Mouse (Mus musculus): Measurements from ENCODE around the gene Sypl. TPM values are rescaled to one million over a fixed set of nuclear protein-coding genes. Genes with fewer than 3 reads are reported as not detected.

The Sypl gene
- total and polyA plus RNA-seq, 3 experiments, result 13.3 to 110 (median 52.8) TPM

- H3K4me3 ChIP-seq (ENCODE audit: control insufficient read depth in 1 of 2, insufficient read depth in 1 of 2, low read depth in 2 of 2, low read length in 2 of 2), result no peak overlapping the region
- DNase-seq (ENCODE audit: low read depth, low spot score), result peak; percentile 81
- H3K9ac ChIP-seq (ENCODE audit: control insufficient read depth, low read depth, low read length, poor library complexity, severe bottlenecking), result no peak overlapping the region
- H3K4me1 ChIP-seq (ENCODE audit: control insufficient read depth in 1 of 2, insufficient read depth in 2 of 2, low read length in 2 of 2), result no peaks in the 10 kb centered on the region; a peak in 1 of 4 replicates
- TF ChIP-seq ZKSCAN1 (IDR thresholded peaks at IDR 0.05; ENCODE audit: low read depth, low read length) (no peak), RAD21 (IDR thresholded peaks at IDR 0.05; ENCODE audit: low read depth, low read length) (peak; percentile 67), SMC3 (IDR thresholded peaks at IDR 0.05; ENCODE audit: low read depth, low read length) (peak; percentile 69), GATA1 (IDR thresholded peaks at IDR 0.05; ENCODE audit: low read depth, low read length) (no peak), CTCF (IDR thresholded peaks at IDR 0.05 in 2 of 3, conservative IDR thresholded peaks at IDR 0.05 in 1 of 3; ENCODE audit: control insufficient read depth in 1 of 3, insufficient read depth in 1 of 3, low read depth in 2 of 3, low read length in 3 of 3, poor library complexity in 1 of 3, severe bottlenecking in 1 of 3) (peak; percentile 81 to 84 (median 81)), JUND (IDR thresholded peaks at IDR 0.05; ENCODE audit: low read depth, low read length) (no peak), MEF2A (IDR thresholded peaks at IDR 0.05; ENCODE audit: extremely low read depth, insufficient replicate concordance, low read depth, low read length, poor library complexity, severe bottlenecking) (no peak), BHLHE40 (IDR thresholded peaks at IDR 0.05; ENCODE audit: borderline replicate concordance, low read depth, low read length) (no peak), ZC3H11A (IDR thresholded peaks at IDR 0.05; ENCODE audit: low read depth, low read length) (peak; percentile 40; the same call in 1 of the 2 replicates), USF1 (IDR thresholded peaks at IDR 0.05; ENCODE audit: low read depth, low read length) (no peak), MAZ (IDR thresholded peaks at IDR 0.05; ENCODE audit: low read depth, low read length) (no peak), CHD1 (IDR thresholded peaks at IDR 0.05; ENCODE audit: low read depth, low read length) (no peak), NELFE (IDR thresholded peaks at IDR 0.05; ENCODE audit: low read depth, low read length) (no peak), UBTF (IDR thresholded peaks at IDR 0.05; ENCODE audit: borderline replicate concordance, insufficient read depth, low read depth, low read length) (no peak), TAL1 (IDR thresholded peaks at IDR 0.05; ENCODE audit: low read length) (no peak)
- no peaks in the 10 kb centered on the region for H3K79me2 ChIP-seq (ENCODE audit: control insufficient read depth, insufficient read depth, low read length, poor library complexity)
- H3K36me3 ChIP-seq (ENCODE audit: control insufficient read depth in 1 of 2, insufficient read depth in 2 of 2, low read length in 2 of 2), result no peaks in the 10 kb centered on the region
- no peak overlapping the region for H3K27ac ChIP-seq (ENCODE audit: control insufficient read depth, low read depth, low read length)
- no peaks in the 10 kb centered on the region for H3K9me3 ChIP-seq (replicated peaks; ENCODE audit: insufficient read depth, low read length)
- H3K27me3 ChIP-seq (ENCODE audit: control insufficient read depth in 1 of 2, insufficient read depth in 2 of 2, low read length in 2 of 2), result peaks cover 0 to 5% of the 10 kb centered on the region in 2 experiments
These were observed 43.0 kb upstream of the Sypl start for GRCm38 (mm10) chr12:32910560-32911194.

GRCm38 (mm10) chr12:32911569-32911968 lies 42.1 kb upstream of the Sypl start:
- no peaks in the 10 kb centered on the region for H3K36me3 ChIP-seq (ENCODE audit: control insufficient read depth in 1 of 2, insufficient read depth in 2 of 2, low read length in 2 of 2)
- H3K27ac ChIP-seq (ENCODE audit: control insufficient read depth, low read depth, low read length), result no peak overlapping the region
- no peaks in the 10 kb centered on the region; a peak in 1 of 4 replicates for H3K4me1 ChIP-seq (ENCODE audit: control insufficient read depth in 1 of 2, insufficient read depth in 2 of 2, low read length in 2 of 2)
- DNase-seq (ENCODE audit: low read depth, low spot score), result no peak
- H3K9me3 ChIP-seq (replicated peaks; ENCODE audit: insufficient read depth, low read length), result no peaks in the 10 kb centered on the region
- H3K4me3 ChIP-seq (ENCODE audit: control insufficient read depth in 1 of 2, insufficient read depth in 1 of 2, low read depth in 2 of 2, low read length in 2 of 2), result no peak overlapping the region
- peaks cover 0 to 5% of the 10 kb centered on the region in 2 experiments for H3K27me3 ChIP-seq (ENCODE audit: control insufficient read depth in 1 of 2, insufficient read depth in 2 of 2, low read length in 2 of 2)
- H3K79me2 ChIP-seq (ENCODE audit: control insufficient read depth, insufficient read depth, low read length, poor library complexity), result no peaks in the 10 kb centered on the region
- TF ChIP-seq HCFC1 (IDR thresholded peaks at IDR 0.05; ENCODE audit: low read depth, low read length) (no peak), USF2 (IDR thresholded peaks at IDR 0.05; ENCODE audit: borderline replicate concordance in 1 of 2, insufficient read depth in 1 of 2, low read depth in 1 of 2, low read length in 2 of 2) (no peak)
- no peak overlapping the region for H3K9ac ChIP-seq (ENCODE audit: control insufficient read depth, low read depth, low read length, poor library complexity, severe bottlenecking)
